Mouse (Mus musculus) spleen, adult 2 months (tissue): ENCODE data around the gene Pde4c. TPM values are rescaled to one million over a fixed set of nuclear protein-coding genes. Genes with fewer than 3 reads are reported as not detected.

Source experiments
- DNase-seq, 2 experiments: peaks; one replicate each; pipeline versions ENCODE4 v3.0.0 to v3.0.0-alpha.2; 2012 to 2021; ENCODE audit warnings: low spot score in 2 of 2, low read depth in 1 of 2
- H3K27ac ChIP-seq: fragments of 200-500 bp; 2 replicates; pipeline ENCODE4 v1.5.1; 2012; ENCODE audit warnings: low read length, inconsistent platforms; ENCODE audit not compliant: insufficient read depth
- H3K27me3 ChIP-seq: fragments of 200-500 bp; 2 replicates; pipeline ENCODE4 v1.6.1; 2012; ENCODE audit warnings: mild to moderate bottlenecking, moderate library complexity, low read length, inconsistent platforms; ENCODE audit not compliant: control insufficient read depth, insufficient read depth
- H3K36me3 ChIP-seq: fragments of 200-500 bp; 2 replicates; pipeline ENCODE4 v1.6.1; 2012; ENCODE audit warnings: mild to moderate bottlenecking, low read length, inconsistent platforms; ENCODE audit not compliant: control insufficient read depth, insufficient read depth
- H3K4me1 ChIP-seq: fragments of 200-500 bp; 2 replicates; pipeline ENCODE4 v1.6.1; 2011; ENCODE audit warnings: inconsistent platforms; ENCODE audit not compliant: control insufficient read depth, insufficient read depth, insufficient read length
- H3K4me3 ChIP-seq: fragments of 200-500 bp; 2 replicates; pipeline ENCODE4 v1.5.1; 2011; ENCODE audit warnings: mild to moderate bottlenecking, inconsistent platforms; ENCODE audit not compliant: insufficient read depth, insufficient read length; ENCODE audit errors: extremely low read depth
- CTCF ChIP-seq: fragments of 200-500 bp; IDR thresholded peaks from 2 replicates; pipeline ENCODE4 v1.5.1; 2011; ENCODE audit warnings: mild to moderate bottlenecking, inconsistent platforms; ENCODE audit not compliant: insufficient read depth, insufficient read length, insufficient replicate concordance; ENCODE audit errors: extremely low read depth
- POLR2A ChIP-seq: fragments of 200-500 bp; IDR thresholded peaks from 2 replicates; pipeline ENCODE4 v1.6.1; 2011; ENCODE audit warnings: low read depth, low read length, inconsistent platforms
- WGBS: fragments of 180-500 bp; shearing (Covaris S2); methylation state at CpG from one replicate; pipeline ENCODE4 v1.1.7; 2018; 5-methylcytosine and 5-hydroxymethylcytosine counted together
- polyA plus RNA-seq: library from polyadenylated mRNA; depleted of rRNA; stranded (reverse); fragments of >200 nt; gene quantifications from 2 replicates; pipeline ENCODE4 v1.2.3, GENCODE M21; 2012

Gene Pde4c
- polyA plus RNA-seq, 1 experiment, result 2.8 TPM

DNA sequence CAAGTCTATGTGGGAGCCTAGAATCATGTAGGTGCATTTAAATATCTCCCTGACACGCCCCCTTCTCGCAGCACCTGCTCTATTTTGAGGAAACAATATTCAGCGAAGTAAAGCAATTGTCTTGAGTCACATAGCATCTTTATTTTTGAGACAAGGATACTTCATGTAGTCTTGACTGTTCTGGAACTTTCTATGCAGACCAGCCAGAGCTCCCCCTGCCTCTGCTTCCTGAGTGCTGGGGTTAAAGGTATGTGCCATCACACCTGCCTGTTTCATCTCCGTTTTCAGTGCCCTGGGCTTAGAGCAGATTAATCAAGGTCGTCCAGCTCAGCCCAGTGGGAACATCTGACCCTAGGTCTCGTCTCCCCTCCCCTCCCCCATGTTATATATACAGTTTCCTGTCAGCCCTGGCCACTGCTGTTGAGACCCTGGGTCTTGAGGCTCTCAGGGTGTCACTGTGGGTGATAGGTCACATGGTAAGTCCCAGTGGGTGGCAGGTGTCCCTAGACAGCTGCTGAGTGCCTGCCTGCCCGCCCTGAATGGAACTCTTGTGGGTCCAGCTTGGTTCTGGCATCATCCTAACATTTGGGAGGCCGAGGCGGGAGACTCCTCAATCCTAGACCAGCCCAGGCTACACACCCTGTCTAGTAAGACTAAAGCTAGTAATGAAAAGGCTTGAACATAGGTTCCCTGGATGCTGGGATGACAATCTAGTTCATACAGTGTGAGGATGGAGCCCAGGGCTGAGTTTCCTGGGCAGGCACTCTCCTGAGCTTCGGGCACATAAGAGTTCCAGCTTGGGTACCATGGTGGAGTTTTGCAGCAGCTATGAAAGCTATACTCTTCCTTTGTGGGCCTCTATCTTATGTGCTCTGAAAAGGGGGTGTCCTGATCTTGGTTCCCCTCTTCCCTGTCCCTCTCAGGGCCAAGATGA, 22.2 kb upstream of the Pde4c start:
- Histone ChIP-seq H3K36me3 (peaks cover 11% of the 10 kb centered on the region), H3K27me3 (no peaks in the 10 kb centered on the region), H3K4me3 (peak overlapping the region; percentile 36), H3K27ac (no peak overlapping the region), H3K4me1 (peaks cover 24% of the 10 kb centered on the region)
- no peak for TF ChIP-seq POLR2A
- TF ChIP-seq CTCF, result no peak
- no peak for DNase-seq
- WGBS, result 49% methylated on average over 10 of the region's 10 CpGs

GRCm38 (mm10) chr8:70701982-70702841, 21.3 kb upstream of the Pde4c start:
- no peak overlapping the region for H3K27ac ChIP-seq
- DNase-seq, result no peak
- peaks cover 11% of the 10 kb centered on the region for H3K36me3 ChIP-seq
- 91% methylated on average over 2 of the region's 2 CpGs for WGBS
- H3K4me3 ChIP-seq, result no peak overlapping the region
- peaks cover 16% of the 10 kb centered on the region; the same call in 1 of the 2 replicates for H3K4me1 ChIP-seq
- TF ChIP-seq CTCF (no peak), POLR2A (no peak)
- H3K27me3 ChIP-seq, result no peaks in the 10 kb centered on the region

DNA sequence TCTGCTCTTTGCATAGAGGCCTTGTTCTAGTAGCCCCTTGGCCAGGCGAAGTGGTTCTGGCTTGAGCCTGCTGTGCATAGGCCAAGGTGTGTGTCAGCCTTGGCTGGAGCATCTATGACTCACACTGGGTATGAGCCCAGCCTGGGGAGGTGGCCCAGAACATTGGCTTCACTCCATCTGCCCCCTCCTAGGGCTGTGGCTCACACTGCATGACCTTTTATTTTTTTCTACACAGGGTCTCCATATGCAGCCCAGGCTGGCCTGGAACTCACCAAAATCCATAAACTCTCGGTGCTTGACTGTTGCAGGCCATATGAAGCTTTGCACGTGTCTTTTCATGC, 20.7 kb upstream of the Pde4c start:
- DNase-seq, result no peak
- WGBS, result 89% methylated on average over 3 of the region's 3 CpGs
- no peak overlapping the region for H3K4me3 ChIP-seq
- H3K36me3 ChIP-seq, result peaks cover 11% of the 10 kb centered on the region
- no peak overlapping the region for H3K27ac ChIP-seq
- no peaks in the 10 kb centered on the region for H3K27me3 ChIP-seq
- TF ChIP-seq CTCF, result no peak
- no peak for TF ChIP-seq POLR2A
- peaks cover 10% of the 10 kb centered on the region; the same call in 1 of the 2 replicates for H3K4me1 ChIP-seq

- Histone ChIP-seq H3K4me3 (no peak within 1 kb of the TSS), H3K4me1 (peaks cover 10% of the 10 kb centered on the region; the same call in 1 of the 2 replicates), H3K27me3 (no peaks in the 10 kb centered on the region), H3K27ac (no peak within 1 kb of the TSS), H3K36me3 (peaks cover 11% of the 10 kb centered on the region)
- no peak for TF ChIP-seq POLR2A
- TF ChIP-seq CTCF, result no peak
- DNase-seq, result no peak
- 95% methylated on average over 3 of the region's 3 CpGs for WGBS
These were observed 20.2 kb upstream of the Pde4c start, which contains the start of gene Iqcn for GRCm38 (mm10) chr8:70703287-70703686. Gene Iqcn, plus strand, starts transcription at chr8:70703457.

DNA sequence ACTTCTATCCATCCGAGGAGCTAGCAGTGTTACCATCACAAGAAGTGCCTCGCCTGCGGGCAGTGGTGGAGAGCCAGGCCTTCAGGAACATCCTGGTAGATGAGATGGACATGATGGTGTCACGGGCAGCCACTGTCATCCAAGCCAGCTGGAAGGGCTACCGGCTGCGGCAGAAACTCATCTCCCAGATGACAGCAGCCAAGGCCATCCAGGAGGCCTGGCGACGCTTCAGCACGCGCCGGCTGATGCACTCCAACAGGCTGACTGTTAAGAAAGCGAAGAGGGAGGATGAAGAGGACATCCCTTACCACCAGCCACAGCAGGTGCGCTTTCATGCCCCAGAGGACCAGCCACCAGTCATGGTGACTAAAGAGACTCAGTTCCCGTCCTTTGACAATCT, 15.2 kb upstream of the Pde4c start:
- TF ChIP-seq CTCF (no peak), POLR2A (no peak)
- 81% methylated on average over 14 of the region's 14 CpGs for WGBS

GRCm38 (mm10) chr8:70709794-70710193, 13.7 kb upstream of the Pde4c start:
- TF ChIP-seq CTCF (no peak), POLR2A (no peak)
- WGBS, result 94% methylated on average over 9 of the region's 9 CpGs
- H3K4me3 ChIP-seq, result no peak overlapping the region
- H3K4me1 ChIP-seq, result no peaks in the 10 kb centered on the region
- no peaks in the 10 kb centered on the region for H3K27me3 ChIP-seq
- H3K36me3 ChIP-seq, result no peaks in the 10 kb centered on the region
- no peak for DNase-seq
- no peak overlapping the region for H3K27ac ChIP-seq

More for the DNA sequence above, 15.2 kb upstream of the Pde4c start:
- no peaks in the 10 kb centered on the region for H3K4me1 ChIP-seq
- H3K27me3 ChIP-seq, result no peaks in the 10 kb centered on the region
- no peak overlapping the region for H3K27ac ChIP-seq
- no peak for DNase-seq
- no peak overlapping the region for H3K4me3 ChIP-seq
- no peaks in the 10 kb centered on the region for H3K36me3 ChIP-seq
